Mouse (Mus musculus): ENCODE results near the gene Vapb. TPM values are rescaled to one million over a fixed set of nuclear protein-coding genes. Genes with fewer than 3 reads are reported as not detected.

Vapb gene
- polyA plus RNA-seq, 1 experiment, result 17.4 TPM

Other genes with a start within 250 kb of the Vapb start
- 0.34 and 0.76 TPM in 2 replicates for gene 1700021F07Rik, start 214.9 kb upstream of the Vapb start, polyA plus RNA-seq (2012; rRNA removed)
- 1.5 and 2.9 TPM in 2 replicates for gene Ankrd60, start 159.1 kb upstream of the Vapb start, polyA plus RNA-seq (2012; rRNA removed)
- gene Rab22a, start 77.8 kb upstream of the Vapb start, polyA plus RNA-seq (2012; rRNA removed), result 11.1 and 17.9 TPM in 2 replicates
- gene 1700010B08Rik, start 18.1 kb upstream of the Vapb start, polyA plus RNA-seq (2012; rRNA removed), result 0.62 and 1.9 TPM in 2 replicates